In the genomic region with DNA sequence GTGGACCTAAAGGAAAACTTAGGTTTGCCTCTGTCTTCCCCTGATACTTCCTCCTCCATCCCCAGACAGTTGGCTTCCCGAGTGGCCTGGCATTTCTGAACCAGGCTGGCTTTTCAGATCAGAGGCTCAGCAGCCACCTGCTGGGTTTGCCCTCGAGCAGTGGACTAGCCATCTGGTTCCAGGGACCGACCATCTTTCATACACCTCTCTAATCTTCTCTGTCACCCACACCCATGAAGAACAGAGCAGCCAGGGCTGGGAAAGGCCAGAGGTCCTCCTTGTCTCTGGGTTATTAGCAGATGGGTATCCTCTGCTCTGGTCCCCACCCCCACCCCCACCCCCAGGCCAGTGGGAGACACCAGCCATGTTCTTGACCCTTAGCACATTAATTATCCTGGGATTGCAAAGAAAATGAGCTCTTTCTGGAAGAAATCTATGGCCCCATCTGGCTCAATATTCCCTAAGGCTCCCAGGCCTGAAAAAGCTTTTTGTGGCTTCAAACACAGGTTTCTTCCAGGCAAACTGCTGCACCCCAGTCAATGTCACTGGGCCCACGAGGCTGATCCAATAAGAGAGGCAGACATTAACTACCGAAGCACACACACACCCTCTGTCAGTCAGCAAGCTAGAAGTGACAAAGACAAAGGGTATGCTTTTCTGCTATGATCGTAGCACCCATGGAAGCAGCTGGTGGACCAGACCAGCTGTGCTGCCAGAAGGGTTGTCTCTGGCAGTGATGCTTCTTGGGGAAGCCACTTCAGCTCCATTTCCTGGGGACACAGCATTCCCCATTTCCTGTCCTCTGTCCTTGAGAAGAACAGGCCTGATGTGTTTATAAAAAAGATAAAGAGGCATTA, we compare ENCODE assay signal across 10 mouse cellular contexts. TPM values are rescaled to one million over a fixed set of nuclear protein-coding genes. Genes with fewer than 3 reads are reported as not detected.
A peak's percentile ranks its signal among the peaks of the same experiment; 100 is the strongest.
DNase-seq lines count a peak whose midpoint lies in the region; ATAC-seq and TF ChIP-seq lines count a peak whose summit lies in the region.
"Had no signal": no experiment of that assay in that cellular context is flagged by ENCODE, and none has a peak within 500 bp of the region (broad histone marks: within the 10 kb centered on the region; RNA-seq: fewer than 3 reads in every experiment).

No protein-coding gene starts in this region.

- ATAC-seq in stomach, embryonic 14.5 days (ENCODE audit: insufficient number of reproducible peaks, insufficient read depth, low FRiP score, low read depth) = no peak
- ATAC-seq in stomach, postnatal 0 days (ENCODE audit: low FRiP score, low TSS enrichment) = no peak
- ATAC-seq in limb, embryonic 14.5 days (ENCODE audit: low FRiP score, low read depth) = peak; percentile 34; the same call in 1 of the 2 replicates

- H3K27me3 ChIP-seq in stomach, embryonic 14.5 days (ENCODE audit: control insufficient read depth, insufficient read depth, low read length) = no peaks in the 10 kb centered on the region
- H3K27me3 ChIP-seq in stomach, postnatal 0 days (ENCODE audit: control insufficient read depth, insufficient read depth, low read length) = no peaks in the 10 kb centered on the region
- H3K27me3 ChIP-seq in forebrain, embryonic 10.5 days (ENCODE audit: poor library complexity, severe bottlenecking) = no peaks in the 10 kb centered on the region
- no peaks in the 10 kb centered on the region for H3K27me3 ChIP-seq in limb, embryonic 14.5 days (ENCODE audit: control insufficient read depth, insufficient read depth, low read length)
- H3K27me3 ChIP-seq: limb, embryonic 15.5 days had no signal

- no peak overlapping the region for H3K4me3 ChIP-seq in stomach, embryonic 14.5 days (ENCODE audit: low read depth, low read length)
- H3K4me3 ChIP-seq in stomach, postnatal 0 days (ENCODE audit: low read depth, low read length) = no peak overlapping the region
- H3K4me3 ChIP-seq in forebrain, embryonic 10.5 days = no peak overlapping the region
- no peak overlapping the region for H3K4me3 ChIP-seq in limb, embryonic 14.5 days (replicated peaks; ENCODE audit: low read length)
- H3K4me3 ChIP-seq: limb, embryonic 15.5 days had no signal

- no peak overlapping the region; the same call in 1 of the 2 replicates for H3K9ac ChIP-seq in stomach, embryonic 14.5 days (replicated peaks; ENCODE audit: low read depth, low read length)
- H3K9ac ChIP-seq in stomach, postnatal 0 days (ENCODE audit: low read length) = no peak overlapping the region
- no peak overlapping the region for H3K9ac ChIP-seq in limb, embryonic 14.5 days (ENCODE audit: low read depth, low read length, severe bottlenecking)
- H3K9ac ChIP-seq: limb, embryonic 15.5 days had no signal

- H3K9me3 ChIP-seq in stomach, embryonic 14.5 days (ENCODE audit: control insufficient read depth, low read depth, low read length) = no peaks in the 10 kb centered on the region
- H3K9me3 ChIP-seq in stomach, postnatal 0 days (ENCODE audit: control insufficient read depth, low read length) = no peaks in the 10 kb centered on the region
- H3K9me3 ChIP-seq in forebrain, embryonic 10.5 days = no peaks in the 10 kb centered on the region
- H3K9me3 ChIP-seq in limb, embryonic 14.5 days (ENCODE audit: control insufficient read depth, low read length) = no peaks in the 10 kb centered on the region
- H3K9me3 ChIP-seq: limb, embryonic 15.5 days had no signal

- no peak for DNase-seq in stomach, postnatal 0 days (ENCODE audit: low spot score)
- no peak for DNase-seq in forebrain, embryonic 10.5 days (ENCODE audit: extremely low spot score, low spot score)
- DNase-seq in limb, embryonic 14.5 days (ENCODE audit: low spot score) = no peak
- no peak for DNase-seq in right cerebral cortex, postnatal 10 days (ENCODE audit: low spot score in 2 of 2)
- no peak for DNase-seq in right cerebral cortex, postnatal 36 days (ENCODE audit: low spot score in 2 of 2)
- DNase-seq in layer of hippocampus, postnatal 25 days (ENCODE audit: extremely low spot score in 1 of 2, low spot score in 1 of 2) = no peak
- no peak for DNase-seq in thymus, postnatal 0 days (ENCODE audit: low spot score)
- DNase-seq: right cerebral cortex, postnatal 4 days had no signal

- H3K27ac ChIP-seq in stomach, embryonic 14.5 days (ENCODE audit: low read length) = peak overlapping the region; percentile 11; the same call in 1 of the 2 replicates
- no peak overlapping the region for H3K27ac ChIP-seq in stomach, postnatal 0 days (replicated peaks)
- H3K27ac ChIP-seq in forebrain, embryonic 10.5 days = peak overlapping the region; percentile 80
- H3K27ac ChIP-seq in limb, embryonic 14.5 days (replicated peaks; ENCODE audit: low read depth, low read length) = no peak overlapping the region
- H3K27ac ChIP-seq: limb, embryonic 15.5 days had no signal

- H3K36me3 ChIP-seq in stomach, embryonic 14.5 days (ENCODE audit: control insufficient read depth, insufficient read depth, low read length) = no peaks in the 10 kb centered on the region
- H3K36me3 ChIP-seq in stomach, postnatal 0 days (ENCODE audit: control insufficient read depth, insufficient read depth, low read length) = no peaks in the 10 kb centered on the region
- no peaks in the 10 kb centered on the region for H3K36me3 ChIP-seq in forebrain, embryonic 10.5 days (replicated peaks)
- H3K36me3 ChIP-seq in limb, embryonic 14.5 days (ENCODE audit: control insufficient read depth, insufficient read depth, low read length) = no peaks in the 10 kb centered on the region
- H3K36me3 ChIP-seq: limb, embryonic 15.5 days had no signal

- 0 out of 2 replicates have a peak, but pooled peaks cover 6% of the 10 kb centered on the region for H3K4me1 ChIP-seq in stomach, embryonic 14.5 days (ENCODE audit: control insufficient read depth, insufficient read depth, low read length)
- no peaks in the 10 kb centered on the region for H3K4me1 ChIP-seq in stomach, postnatal 0 days (replicated peaks; ENCODE audit: control insufficient read depth, insufficient read depth)
- peaks cover 28% of the 10 kb centered on the region for H3K4me1 ChIP-seq in forebrain, embryonic 10.5 days
- H3K4me1 ChIP-seq in limb, embryonic 14.5 days (ENCODE audit: control insufficient read depth, insufficient read depth, low read length) = no peaks in the 10 kb centered on the region

- TF ChIP-seq CTCF in stomach, postnatal 0 days (IDR thresholded peaks at IDR 0.05; ENCODE audit: low read depth) = no peak

- no peak for TF ChIP-seq POLR2A in limb, embryonic 14.5 days (IDR thresholded peaks at IDR 0.05; ENCODE audit: borderline replicate concordance, extremely low read depth, insufficient read depth, insufficient read length)

- H3K4me2 ChIP-seq in stomach, embryonic 14.5 days (replicated peaks; ENCODE audit: low read depth, low read length) = no peak overlapping the region
- no peak overlapping the region for H3K4me2 ChIP-seq in stomach, postnatal 0 days (replicated peaks; ENCODE audit: low read depth)
- H3K4me2 ChIP-seq in limb, embryonic 14.5 days (replicated peaks; ENCODE audit: low read depth, low read length, severe bottlenecking) = no peak overlapping the region
- H3K4me2 ChIP-seq: limb, embryonic 15.5 days had no signal

- TF ChIP-seq EP300 in stomach, postnatal 0 days (optimal IDR thresholded peaks at IDR 0.05) = no peak

- WGBS in stomach, embryonic 14.5 days = 19% methylated on average over 6 of the region's 6 CpGs
- 43% methylated on average over 6 of the region's 6 CpGs for WGBS in stomach, postnatal 0 days
- whole genome bisulfite sequencing in forebrain, embryonic 10.5 days = 41% methylated on average over 6 of the region's 6 CpGs
- 20% methylated on average over 6 of the region's 6 CpGs for WGBS in limb, embryonic 14.5 days

RNA-seq across cellular contexts. Expression of gene Coro1c, which starts 13.0 kb away (rescaled TPM):
- 131 and 145 TPM in 2 replicates for polyA plus RNA-seq in stomach, embryonic 14.5 days (2014; fragmentation: Nextera tagmentation; extraction: Ambion mirVana)
- 91.6 and 93.6 TPM in 2 replicates for polyA plus RNA-seq in stomach, postnatal 0 days (2015; fragmentation: Nextera tagmentation; extraction: Ambion mirVana)
- 209 and 210 TPM in 2 replicates for polyA plus RNA-seq in forebrain, embryonic 10.5 days (2016; fragmentation: Nextera tagmentation; extraction: Ambion mirVana)
- 63.8 and 68.9 TPM in 2 replicates for polyA plus RNA-seq in limb, embryonic 14.5 days (2012; rRNA removed)
- 92.4 and 96.9 TPM in 2 replicates for polyA plus RNA-seq in limb, embryonic 14.5 days (2014; fragmentation: Nextera tagmentation; extraction: Ambion mirVana)
- total RNA-seq in layer of hippocampus, postnatal 25 days (2021) = 10 to 100 TPM; 82.7 to 91.6 TPM
- 71.3 and 75.3 TPM in 2 replicates for polyA plus RNA-seq in thymus, postnatal 0 days (2015; fragmentation: Nextera tagmentation; extraction: Ambion mirVana)

Comparison
In these comparisons a context has a peak if more than half of its experiments do, and no peak if none do; other contexts are left out.
1. H3K27ac ChIP-seq: peak in stomach, embryonic 14.5 days (single experiment) and forebrain, embryonic 10.5 days (single experiment); none in stomach, postnatal 0 days (single experiment) and limb, embryonic 14.5 days (single experiment).